Mouse (Mus musculus): ENCODE measurements around the gene Hpse. TPM values are rescaled to one million over a fixed set of nuclear protein-coding genes. Genes with fewer than 3 reads are reported as not detected.

Hpse gene
- total RNA-seq, 1 experiment from 2014 or later: 16.7 TPM

- no peak for ATAC-seq (replicated peaks; ENCODE audit: low read depth, poor library complexity, severe bottlenecking)
Observed at GRCm38 (mm10) chr5:100646558-100646957, 73.0 kb downstream of the Hpse start.

- peak; percentile 71 for ATAC-seq (replicated peaks; ENCODE audit: low read depth, poor library complexity, severe bottlenecking)
Observed at GRCm38 (mm10) chr5:100643991-100644535, 75.5 kb downstream of the Hpse start.

GRCm38 (mm10) chr5:100643253-100643990, 76.1 kb downstream of the Hpse start:
- peak; percentile 43 for ATAC-seq (replicated peaks; ENCODE audit: low read depth, poor library complexity, severe bottlenecking)

DNA sequence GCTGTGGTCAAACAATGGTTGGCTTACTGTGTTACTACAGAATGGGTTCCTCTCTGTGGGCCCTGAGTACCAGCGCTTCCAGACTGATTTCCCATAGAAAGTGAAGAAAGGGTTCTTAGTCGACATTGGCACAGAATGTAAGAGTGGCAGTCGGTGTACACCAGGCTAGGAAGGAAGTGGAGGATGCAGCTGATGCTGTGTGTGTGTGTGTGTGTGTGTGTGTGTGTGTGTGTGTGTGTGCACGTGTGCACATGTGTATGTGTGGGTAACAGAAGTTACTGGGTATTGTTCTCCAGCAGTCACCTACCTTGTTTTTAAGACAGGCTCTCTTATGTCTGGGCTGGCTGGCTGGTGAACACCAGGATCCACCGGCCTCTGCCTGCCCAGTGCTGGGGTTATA, 77.2 kb downstream of the Hpse start:
- ATAC-seq (replicated peaks; ENCODE audit: low read depth, poor library complexity, severe bottlenecking): no peak

- ATAC-seq (replicated peaks; ENCODE audit: low read depth, poor library complexity, severe bottlenecking): peak; percentile 55
Observed at GRCm38 (mm10) chr5:100638483-100638882, 81.0 kb downstream of the Hpse start.

GRCm38 (mm10) chr5:100636794-100637544, 82.5 kb downstream of the Hpse start:
- 0 out of 2 replicates have a peak, but pooled peaks have one; percentile 7 for ATAC-seq (replicated peaks; ENCODE audit: low read depth, poor library complexity, severe bottlenecking)

DNA sequence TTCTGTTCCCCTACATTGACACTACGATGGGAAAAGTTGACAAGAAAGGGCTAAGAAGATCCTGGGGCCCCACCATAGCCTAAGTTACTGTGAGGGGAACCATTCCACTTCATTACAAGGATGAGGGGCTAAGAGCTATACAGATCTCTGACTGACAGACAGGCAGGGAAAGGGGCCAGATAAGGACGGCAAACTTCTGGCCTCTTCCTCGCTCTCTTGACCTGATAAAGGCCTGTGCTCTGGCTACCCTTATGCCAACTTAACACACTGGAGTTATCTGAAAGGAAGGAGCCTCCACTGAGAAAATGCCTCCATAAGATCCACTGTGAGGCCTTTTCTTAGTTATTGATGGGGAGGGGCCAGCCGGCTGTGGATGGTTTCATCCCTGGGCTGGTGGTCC, 83.6 kb downstream of the Hpse start:
- no peak for ATAC-seq (replicated peaks; ENCODE audit: low read depth, poor library complexity, severe bottlenecking)

DNA sequence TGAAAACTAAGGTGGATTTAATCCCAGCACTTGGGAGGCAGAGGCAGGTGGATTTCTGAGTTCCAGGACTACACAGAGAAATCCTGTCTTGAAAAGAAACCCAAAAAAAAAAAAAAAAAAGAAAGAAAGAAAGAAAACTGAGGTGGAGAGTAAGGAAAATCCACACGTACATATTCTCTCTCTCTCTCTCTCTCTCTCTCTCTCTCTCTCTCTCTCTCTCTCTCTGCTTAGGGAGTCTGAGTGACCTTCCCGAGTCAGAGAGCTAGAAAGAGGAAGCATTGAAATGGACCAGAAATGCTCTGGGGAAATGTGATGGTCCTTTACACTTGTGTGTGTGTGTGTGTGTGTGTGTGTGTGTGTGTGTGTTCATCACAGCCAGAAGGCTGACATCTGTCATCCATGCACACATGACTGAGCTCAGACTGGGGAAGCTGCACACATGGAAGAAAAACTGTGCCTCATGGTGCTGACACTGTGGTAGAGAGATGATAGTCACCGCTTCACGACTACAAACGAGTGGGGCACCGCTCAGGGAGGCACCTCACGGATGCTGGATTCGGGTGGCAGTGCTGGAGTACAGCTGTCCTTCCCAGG, 84.5 kb downstream of the Hpse start:
- ATAC-seq (replicated peaks; ENCODE audit: low read depth, poor library complexity, severe bottlenecking): 0 out of 2 replicates have a peak, but pooled peaks have one; percentile 15

GRCm38 (mm10) chr5:100632540-100633129, 86.9 kb downstream of the Hpse start:
- ATAC-seq (replicated peaks; ENCODE audit: low read depth, poor library complexity, severe bottlenecking): peak; percentile 73

Other genes starting within 250 kb of the Hpse start
- 31.5 and 38.7 TPM in 2 replicates for gene Lin54, start 219.1 kb downstream of the Hpse start, total RNA-seq (2017)
- 124 and 138 TPM in 2 replicates for gene Cops4, start 201.4 kb downstream of the Hpse start, total RNA-seq (2017)
- 1,717 and 2,144 TPM in 2 replicates for gene Plac8, start 147.5 kb downstream of the Hpse start, total RNA-seq (2017)
- 33.9 and 37.5 TPM in 2 replicates for gene Coq2, start 44.6 kb downstream of the Hpse start, total RNA-seq (2017)
- gene Helq, start 78.9 kb upstream of the Hpse start, total RNA-seq (2017): 13.7 and 23.6 TPM in 2 replicates
- gene Mrps18c, start 78.9 kb upstream of the Hpse start, total RNA-seq (2017): 166 and 196 TPM in 2 replicates
- 39.5 and 58.5 TPM in 2 replicates for gene Abraxas1, start 101.2 kb upstream of the Hpse start, total RNA-seq (2017)
- not detected in 2 replicates for gene Gpat3, start 126.0 kb upstream of the Hpse start, total RNA-seq (2017)

All from common myeloid progenitor, adult 5-6 weeks (primary cell).